Mouse (Mus musculus) lung, postnatal 14 days (tissue): ENCODE data around the gene Dnase1l3.
A peak's percentile ranks its signal among the peaks of the same experiment; 100 is the strongest.
"Not testable (repeated sequence)": the region's sequence is repeated elsewhere in the genome, so short reads cannot be mapped to it uniquely, and the experiment has no call there.

Experiments used
- DNase-seq: peaks from one replicate; pipeline ENCODE4 v3.0.0; 2021

The Dnase1l3 gene

GRCm38 (mm10) chr14:8011297-8011696 is 16.9 kb upstream of the Dnase1l3 start:
- no peak for DNase-seq

- no peak for DNase-seq
These were observed 13.6 kb upstream of the Dnase1l3 start for GRCm38 (mm10) chr14:8007923-8008322.

GRCm38 (mm10) chr14:8007486-8007885 is 13.1 kb upstream of the Dnase1l3 start:
- no peak for DNase-seq

- no peak for DNase-seq
These were observed 12.7 kb upstream of the Dnase1l3 start for GRCm38 (mm10) chr14:8007084-8007483.

- DNase-seq: not testable (repeated sequence)
These were observed 11.7 kb upstream of the Dnase1l3 start for GRCm38 (mm10) chr14:8006061-8006460.

- DNase-seq: no peak
These were observed 9.6 kb upstream of the Dnase1l3 start for GRCm38 (mm10) chr14:8003727-8004670.

GRCm38 (mm10) chr14:8003093-8003670 is 8.8 kb upstream of the Dnase1l3 start:
- DNase-seq: peak; percentile 45

- DNase-seq: peak; percentile 84
These were observed 8.2 kb upstream of the Dnase1l3 start, which contains the start of gene Abhd6 for GRCm38 (mm10) chr14:8002432-8003092. Gene Abhd6 (plus strand): TSS chr14:8002902.

- DNase-seq: no peak
These were observed 6.7 kb upstream of the Dnase1l3 start for GRCm38 (mm10) chr14:8000831-8001685.

GRCm38 (mm10) chr14:8000247-8000646 is 5.9 kb upstream of the Dnase1l3 start:
- DNase-seq: no peak

GRCm38 (mm10) chr14:7999435-7999834 is 5.1 kb upstream of the Dnase1l3 start:
- DNase-seq: no peak

GRCm38 (mm10) chr14:7999030-7999429 is 4.7 kb upstream of the Dnase1l3 start:
- DNase-seq: no peak

GRCm38 (mm10) chr14:7997255-7997696 is 2.9 kb upstream of the Dnase1l3 start:
- peak; percentile 91 for DNase-seq

- DNase-seq: no peak
These were observed 2.2 kb downstream of the Dnase1l3 start for GRCm38 (mm10) chr14:7992158-7992557.

GRCm38 (mm10) chr14:7991108-7991776 is 3.1 kb downstream of the Dnase1l3 start:
- no peak for DNase-seq

- no peak for DNase-seq
These were observed 4.4 kb downstream of the Dnase1l3 start for GRCm38 (mm10) chr14:7989961-7990360.

- no peak for DNase-seq
These were observed 5.0 kb downstream of the Dnase1l3 start for GRCm38 (mm10) chr14:7989371-7989770.

GRCm38 (mm10) chr14:7986913-7987312 is 7.5 kb downstream of the Dnase1l3 start:
- no peak for DNase-seq

GRCm38 (mm10) chr14:7981226-7981625 is 13.1 kb downstream of the Dnase1l3 start:
- no peak for DNase-seq

GRCm38 (mm10) chr14:7978183-7978582 is 16.2 kb downstream of the Dnase1l3 start:
- DNase-seq: no peak

- no peak for DNase-seq
These were observed 16.9 kb downstream of the Dnase1l3 start for GRCm38 (mm10) chr14:7977471-7977870.

GRCm38 (mm10) chr14:7975177-7975576 is 19.2 kb downstream of the Dnase1l3 start:
- no peak for DNase-seq
